Mouse (Mus musculus): ENCODE results near the gene Atp7b. TPM values are rescaled to one million over a fixed set of nuclear protein-coding genes. Genes with fewer than 3 reads are reported as not detected.

Atp7b gene
- polyA plus RNA-seq (2011; ENCODE audit: insufficient read length, low read depth, missing spikeins) = not detected in 2 replicates

- Histone ChIP-seq H3K4me1 (ENCODE audit: control insufficient read depth, insufficient read depth, low read length) (no peaks in the 10 kb centered on the region), H3K27ac (ENCODE audit: insufficient read depth, low read length) (no peak within 1 kb of the TSS), H3K4me3 (ENCODE audit: insufficient read depth, low read length) (peak within 1 kb of the TSS; percentile 97)
- TF ChIP-seq CTCF (IDR thresholded peaks at IDR 0.05; ENCODE audit: borderline replicate concordance, insufficient read depth, low read length) = no peak
These were observed at the start of gene Atp7b for GRCm38 (mm10) chr8:22059821-22060445. Atp7b (minus strand) TSS chr8:22060305.

GRCm38 (mm10) chr8:22107020-22107419, 46.9 kb upstream of the Atp7b start:
- TF ChIP-seq CTCF (IDR thresholded peaks at IDR 0.05; ENCODE audit: borderline replicate concordance, insufficient read depth, low read length) (no peak), POLR2A (IDR thresholded peaks at IDR 0.05; ENCODE audit: low read depth, low read length) (no peak)
- Histone ChIP-seq H3K4me1 (ENCODE audit: control insufficient read depth, insufficient read depth, low read length) (no peaks in the 10 kb centered on the region), H3K4me3 (ENCODE audit: insufficient read depth, low read length) (no peak overlapping the region), H3K27ac (ENCODE audit: insufficient read depth, low read length) (no peak overlapping the region)

GRCm38 (mm10) chr8:22091568-22091967, 31.5 kb upstream of the Atp7b start:
- TF ChIP-seq CTCF (IDR thresholded peaks at IDR 0.05; ENCODE audit: borderline replicate concordance, insufficient read depth, low read length) (peak; percentile 6; the same call in 1 of the 2 replicates), POLR2A (IDR thresholded peaks at IDR 0.05; ENCODE audit: low read depth, low read length) (no peak)
- no peak overlapping the region for H3K27ac ChIP-seq (ENCODE audit: insufficient read depth, low read length)
- H3K4me1 ChIP-seq (ENCODE audit: control insufficient read depth, insufficient read depth, low read length) = no peaks in the 10 kb centered on the region
- H3K4me3 ChIP-seq (ENCODE audit: insufficient read depth, low read length) = no peak overlapping the region

DNA sequence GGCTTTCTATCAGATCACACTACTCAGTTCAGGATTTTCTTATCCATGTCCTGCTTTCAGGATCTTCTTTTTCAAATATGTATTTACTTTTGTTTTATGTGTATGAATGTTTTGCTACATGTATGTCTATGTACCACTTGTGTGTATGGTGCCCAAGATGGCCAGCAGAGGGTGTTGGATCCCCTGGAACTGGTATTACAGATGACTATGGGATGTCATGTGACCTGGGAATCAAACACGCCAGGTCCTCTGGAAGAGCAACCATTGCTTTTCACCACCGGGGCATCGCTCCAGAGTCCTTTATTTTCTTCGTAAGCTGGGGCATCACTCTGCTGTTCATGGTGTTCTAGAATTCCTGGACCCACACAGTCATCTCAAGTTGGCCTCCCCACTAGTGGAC, 29.1 kb upstream of the Atp7b start:
- H3K4me3 ChIP-seq (ENCODE audit: insufficient read depth, low read length) = no peak overlapping the region
- no peak overlapping the region for H3K27ac ChIP-seq (ENCODE audit: insufficient read depth, low read length)
- H3K4me1 ChIP-seq (ENCODE audit: control insufficient read depth, insufficient read depth, low read length) = no peaks in the 10 kb centered on the region
- TF ChIP-seq POLR2A (IDR thresholded peaks at IDR 0.05; ENCODE audit: low read depth, low read length) (no peak), CTCF (IDR thresholded peaks at IDR 0.05; ENCODE audit: borderline replicate concordance, insufficient read depth, low read length) (no peak)

- no peak for TF ChIP-seq POLR2A (IDR thresholded peaks at IDR 0.05; ENCODE audit: low read depth, low read length)
- TF ChIP-seq CTCF (IDR thresholded peaks at IDR 0.05; ENCODE audit: borderline replicate concordance, insufficient read depth, low read length) = no peak
- H3K27ac ChIP-seq (ENCODE audit: insufficient read depth, low read length) = no peak overlapping the region
- H3K4me3 ChIP-seq (ENCODE audit: insufficient read depth, low read length) = no peak overlapping the region
- H3K4me1 ChIP-seq (ENCODE audit: control insufficient read depth, insufficient read depth, low read length) = no peaks in the 10 kb centered on the region
These were observed 19.4 kb upstream of the Atp7b start for GRCm38 (mm10) chr8:22079313-22080007.

GRCm38 (mm10) chr8:22061126-22061525, 1.0 kb upstream of the Atp7b start:
- H3K4me3 ChIP-seq (ENCODE audit: insufficient read depth, low read length) = peak overlapping the region; percentile 97
- H3K4me1 ChIP-seq (ENCODE audit: control insufficient read depth, insufficient read depth, low read length) = no peaks in the 10 kb centered on the region
- TF ChIP-seq CTCF (IDR thresholded peaks at IDR 0.05; ENCODE audit: borderline replicate concordance, insufficient read depth, low read length) (no peak), POLR2A (IDR thresholded peaks at IDR 0.05; ENCODE audit: low read depth, low read length) (no peak)
- no peak overlapping the region for H3K27ac ChIP-seq (ENCODE audit: insufficient read depth, low read length)

DNA sequence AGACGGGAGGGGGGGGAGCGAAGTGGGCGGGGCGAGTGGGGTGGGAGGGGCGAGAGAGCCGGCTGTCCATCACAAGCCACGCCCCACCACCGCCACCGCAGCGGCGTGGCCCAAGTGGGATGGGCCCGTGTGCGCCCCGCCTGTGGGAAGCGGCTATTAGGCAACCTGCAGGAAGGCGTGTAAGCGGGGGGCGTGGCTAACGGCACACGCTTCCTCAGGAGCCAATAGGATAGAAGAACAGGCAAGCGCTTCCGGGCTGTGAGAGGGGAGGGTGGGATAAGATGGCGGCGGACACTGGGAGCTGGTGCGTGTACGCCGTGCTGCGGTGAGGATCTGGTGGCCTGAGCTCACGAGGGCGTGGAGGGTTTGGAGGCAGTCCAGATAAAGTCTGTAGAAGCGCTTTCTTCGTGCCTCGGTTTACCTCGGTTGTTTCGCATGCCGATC, 363 bp upstream of the Atp7b start, which contains the start of gene Alg11:
Gene Alg11 (plus strand): TSS at position 276 of the 444 bp plus-strand sequence.
- H3K4me3 ChIP-seq (ENCODE audit: insufficient read depth, low read length) = peak within 1 kb of the TSS; percentile 97
- TF ChIP-seq POLR2A (IDR thresholded peaks at IDR 0.05; ENCODE audit: low read depth, low read length) = peak; percentile 97
- TF ChIP-seq CTCF (IDR thresholded peaks at IDR 0.05; ENCODE audit: borderline replicate concordance, insufficient read depth, low read length) = no peak

GRCm38 (mm10) chr8:22059153-22059738, 859 bp downstream of the Atp7b start:
- no peak for TF ChIP-seq CTCF (IDR thresholded peaks at IDR 0.05; ENCODE audit: borderline replicate concordance, insufficient read depth, low read length)
- TF ChIP-seq POLR2A (IDR thresholded peaks at IDR 0.05; ENCODE audit: low read depth, low read length) = no peak
- H3K27ac ChIP-seq (ENCODE audit: insufficient read depth, low read length) = no peak overlapping the region
- no peaks in the 10 kb centered on the region for H3K4me1 ChIP-seq (ENCODE audit: control insufficient read depth, insufficient read depth, low read length)
- H3K4me3 ChIP-seq (ENCODE audit: insufficient read depth, low read length) = peak overlapping the region; percentile 47; the same call in 1 of the 2 replicates

More for the DNA sequence above, 363 bp upstream of the Atp7b start, which contains the start of gene Alg11:
- Histone ChIP-seq H3K27ac (ENCODE audit: insufficient read depth, low read length) (no peak within 1 kb of the TSS), H3K4me1 (ENCODE audit: control insufficient read depth, insufficient read depth, low read length) (no peaks in the 10 kb centered on the region)

- H3K27ac ChIP-seq (ENCODE audit: insufficient read depth, low read length) = no peak overlapping the region
- no peaks in the 10 kb centered on the region for H3K4me1 ChIP-seq (ENCODE audit: control insufficient read depth, insufficient read depth, low read length)
- no peak overlapping the region for H3K4me3 ChIP-seq (ENCODE audit: insufficient read depth, low read length)
- TF ChIP-seq POLR2A (IDR thresholded peaks at IDR 0.05; ENCODE audit: low read depth, low read length) (no peak), CTCF (IDR thresholded peaks at IDR 0.05; ENCODE audit: borderline replicate concordance, insufficient read depth, low read length) (no peak)
These were observed 1.7 kb downstream of the Atp7b start for GRCm38 (mm10) chr8:22058368-22058767.

- no peak overlapping the region for H3K27ac ChIP-seq (ENCODE audit: insufficient read depth, low read length)
- TF ChIP-seq CTCF (IDR thresholded peaks at IDR 0.05; ENCODE audit: borderline replicate concordance, insufficient read depth, low read length) = no peak
- TF ChIP-seq POLR2A (IDR thresholded peaks at IDR 0.05; ENCODE audit: low read depth, low read length) = no peak
- H3K4me3 ChIP-seq (ENCODE audit: insufficient read depth, low read length) = no peak overlapping the region
- no peaks in the 10 kb centered on the region for H3K4me1 ChIP-seq (ENCODE audit: control insufficient read depth, insufficient read depth, low read length)
These were observed 3.3 kb downstream of the Atp7b start for GRCm38 (mm10) chr8:22056850-22057249.

Measured in embryonic fibroblast, embryonic 13.5 days (primary cell).